In genomic region chr9:96134470-96134869, GRCm38 (mm10) we compare ENCODE assay signal across 22 mouse cellular contexts. TPM values are rescaled to one million over a fixed set of nuclear protein-coding genes. Genes with fewer than 3 reads are reported as not detected.
DNase-seq lines count a peak whose midpoint lies in the region; ATAC-seq and TF ChIP-seq lines count a peak whose summit lies in the region.
"Had no signal": no experiment of that assay in that cellular context is flagged by ENCODE, and none has a peak within 500 bp of the region (broad histone marks: within the 10 kb centered on the region; RNA-seq: fewer than 3 reads in every experiment).

No protein-coding gene starts in this region.

- ATAC-seq in heart, embryonic 12.5 days (ENCODE audit: insufficient number of reproducible peaks, low FRiP score): no peak
- ATAC-seq: CD4-positive, CD25-positive, alpha-beta regulatory T cell, adult 4 months; forebrain, postnatal 0 days; hindbrain, embryonic 16.5 days; midbrain, embryonic 15.5 days had no signal

- 0 out of 2 replicates have a peak, but pooled peaks cover 5% of the 10 kb centered on the region for H3K4me1 ChIP-seq in heart, embryonic 12.5 days (replicated peaks)
- H3K4me1 ChIP-seq in testis, adult 2 months (ENCODE audit: control insufficient read depth, insufficient read depth, low read length): no peaks in the 10 kb centered on the region
- H3K4me1 ChIP-seq in small intestine, adult 2 months (ENCODE audit: control insufficient read depth, insufficient read depth, insufficient read length, low read length): peaks cover 7% of the 10 kb centered on the region
- H3K4me1 ChIP-seq: kidney, embryonic 15.5 days; limb, embryonic 10.5 days; liver, embryonic 15.5 days had no signal

- no peak overlapping the region for H3K27ac ChIP-seq in heart, embryonic 12.5 days (ENCODE audit: poor library complexity, severe bottlenecking)
- H3K27ac ChIP-seq in testis, adult 2 months (ENCODE audit: control insufficient read depth, insufficient read depth, low read depth, low read length): peak overlapping the region; percentile 39
- H3K27ac ChIP-seq in small intestine, adult 2 months (ENCODE audit: insufficient read depth, low read depth, low read length): peak overlapping the region; percentile 76
- H3K27ac ChIP-seq: heart, embryonic 10.5 days; kidney, embryonic 15.5 days; limb, embryonic 10.5 days; liver, embryonic 15.5 days; macrophage; midbrain, embryonic 15.5 days had no signal

- peaks cover 19% of the 10 kb centered on the region; the same call in 1 of the 2 replicates for H3K36me3 ChIP-seq in heart, embryonic 12.5 days
- H3K36me3 ChIP-seq in testis, adult 2 months (ENCODE audit: control insufficient read depth, insufficient read depth, low read length): no peaks in the 10 kb centered on the region
- H3K36me3 ChIP-seq in small intestine, adult 2 months (ENCODE audit: control insufficient read depth, insufficient read depth, low read length): no peaks in the 10 kb centered on the region
- H3K36me3 ChIP-seq: limb, embryonic 10.5 days; liver, embryonic 15.5 days; midbrain, embryonic 15.5 days had no signal

- no peak overlapping the region for H3K4me3 ChIP-seq in heart, embryonic 12.5 days
- no peak overlapping the region for H3K4me3 ChIP-seq in testis, adult 2 months (ENCODE audit: control insufficient read depth, low read depth, low read length)
- H3K4me3 ChIP-seq in small intestine, adult 2 months (ENCODE audit: low read depth, low read length): no peak overlapping the region
- H3K4me3 ChIP-seq: heart, embryonic 10.5 days; kidney, embryonic 15.5 days; limb, embryonic 10.5 days; liver, embryonic 15.5 days; midbrain, embryonic 15.5 days had no signal

- H3K9ac ChIP-seq in heart, embryonic 12.5 days: no peak overlapping the region
- H3K9ac ChIP-seq: forebrain, postnatal 0 days; kidney, embryonic 15.5 days; liver, embryonic 15.5 days; midbrain, embryonic 15.5 days had no signal

- WGBS in heart, embryonic 12.5 days: 78% methylated on average over 7 of the region's 7 CpGs
- WGBS in small intestine, adult 2 months: 30% methylated on average over 7 of the region's 7 CpGs

- H3K4me2 ChIP-seq in heart, embryonic 12.5 days: no peak overlapping the region
- H3K4me2 ChIP-seq: kidney, embryonic 15.5 days; liver, embryonic 15.5 days; midbrain, embryonic 15.5 days had no signal

- TF ChIP-seq POLR2A in testis, adult 2 months (IDR thresholded peaks at IDR 0.05; ENCODE audit: control insufficient read depth, low read depth, low read length): no peak
- no peak for TF ChIP-seq POLR2A in small intestine, adult 2 months (IDR thresholded peaks at IDR 0.05; ENCODE audit: low read depth, low read length)

- no peaks in the 10 kb centered on the region for H3K27me3 ChIP-seq in heart, embryonic 12.5 days (replicated peaks)
- H3K27me3 ChIP-seq in testis, adult 2 months (ENCODE audit: control insufficient read depth, insufficient read depth, low read length): no peaks in the 10 kb centered on the region
- no peaks in the 10 kb centered on the region for H3K27me3 ChIP-seq in small intestine, adult 2 months (ENCODE audit: control insufficient read depth, insufficient read depth, low read length)
- H3K27me3 ChIP-seq: kidney, embryonic 15.5 days; midbrain, embryonic 15.5 days had no signal

- no peak for TF ChIP-seq CTCF in testis, adult 2 months (IDR thresholded peaks at IDR 0.05; ENCODE audit: control insufficient read depth, insufficient read depth, insufficient replicate concordance, low read depth, low read length)
- no peak for TF ChIP-seq CTCF in small intestine, adult 2 months (IDR thresholded peaks at IDR 0.05; ENCODE audit: extremely low read depth, insufficient read length, insufficient replicate concordance, low read depth, low read length)

- peak; percentile 86 for DNase-seq in heart, adult 11 months
- DNase-seq in testis, postnatal 10 days (ENCODE audit: low spot score): no peak
- no peak for DNase-seq in frontal cortex, postnatal 14 days (ENCODE audit: low spot score in 2 of 2)
- no peak for DNase-seq in right cerebral cortex, adult 2 months (ENCODE audit: low spot score in 2 of 2)
- DNase-seq: cerebellum, adult 11 months; cerebellum, adult 9-11 months; kidney, adult 11 months; liver; spleen, adult 18-20 months; thymus, adult 2 months had no signal

- H3K9me3 ChIP-seq in heart, embryonic 12.5 days (replicated peaks): no peaks in the 10 kb centered on the region
- H3K9me3 ChIP-seq: heart, embryonic 10.5 days; kidney, embryonic 15.5 days; limb, embryonic 10.5 days; liver, embryonic 15.5 days; midbrain, embryonic 15.5 days had no signal

RNA-seq across cellular contexts. Expression of gene Gk5, which starts 15.3 kb away (rescaled TPM):
- polyA plus RNA-seq in heart, embryonic 12.5 days (2016; fragmentation: Nextera tagmentation; extraction: Ambion mirVana): 5.7 and 6.1 TPM in 2 replicates
- 2.6 and 3.3 TPM in 2 replicates for polyA plus RNA-seq in testis, adult 2 months (2012; rRNA removed)
- 2.5 and 3.5 TPM in 2 replicates for polyA plus RNA-seq in small intestine, adult 2 months (2012; rRNA removed)
